Mouse (Mus musculus): ENCODE results near the gene Elovl6. TPM values are rescaled to one million over a fixed set of nuclear protein-coding genes. Genes with fewer than 3 reads are reported as not detected.

The Elovl6 gene
- total RNA-seq, 2 experiments from 2014 or later = 0.65 to 13.4 TPM

Small RNAs within 50 kb of the gene (microRNA-seq; reads per million reads assigned to microRNA genes)
- 0 reads per million in 2 experiments for gene Gm24515

Other genes with a start within 250 kb of the Elovl6 start
- gene Enpep, start 199.6 kb upstream of the Elovl6 start, total RNA-seq (2021) = 1 to 10 TPM; 5.5 to 6.5 TPM
- 1 to 10 TPM; 2.1 to 2.9 TPM for gene Egf, start 223.0 kb downstream of the Elovl6 start, total RNA-seq (2021)

Measured in heart, adult 18-20 months (tissue).